Mouse (Mus musculus) erythroblast, embryonic 14.5 days (primary cell): ENCODE measurements around the gene Mettl14. TPM values are rescaled to one million over a fixed set of nuclear protein-coding genes. Genes with fewer than 3 reads are reported as not detected.
"Not testable (repeated sequence)": the region's sequence is repeated elsewhere in the genome, so short reads cannot be mapped to it uniquely, and the experiment has no call there.

ENCODE experiments used
- H3K27me3 ChIP-seq: 2 replicates; pipeline ENCODE4 v1.6.1; 2012; ENCODE audit warnings: inconsistent platforms; ENCODE audit not compliant: control insufficient read depth
- H3K36me3 ChIP-seq: 2 replicates; pipeline ENCODE4 v1.6.1; 2012; ENCODE audit warnings: mild to moderate bottlenecking, inconsistent platforms; ENCODE audit not compliant: control insufficient read depth
- H3K4me1 ChIP-seq: 2 replicates; pipeline ENCODE4 v1.6.1; 2012; ENCODE audit warnings: inconsistent platforms; ENCODE audit not compliant: control insufficient read depth
- H3K4me3 ChIP-seq: replicated peaks from 2 replicates; pipeline ENCODE3; 2012; ENCODE audit warnings: moderate library complexity, mild to moderate bottlenecking, inconsistent platforms
- H3K9me3 ChIP-seq: 2 replicates; pipeline ENCODE4 v1.6.1; 2012; ENCODE audit warnings: low read length, inconsistent platforms, mixed read lengths; ENCODE audit not compliant: control insufficient read depth
- GATA1 ChIP-seq: IDR thresholded peaks from 2 replicates; pipeline ENCODE4 v1.6.1; 2012; ENCODE audit warnings: low read length, inconsistent platforms, mixed read lengths
- TAL1 ChIP-seq: IDR thresholded peaks from 3 replicates; pipeline ENCODE4 v1.6.1; 2012; ENCODE audit warnings: low read length, inconsistent platforms, mixed read lengths
- polyA plus RNA-seq: library from polyadenylated mRNA; stranded (reverse); fragments of >175 nt; gene quantifications from 2 replicates; pipeline ENCODE4 v1.2.3, GENCODE M21; 2012

The Mettl14 gene
- polyA plus RNA-seq, 1 experiment, result 0.41 TPM

DNA sequence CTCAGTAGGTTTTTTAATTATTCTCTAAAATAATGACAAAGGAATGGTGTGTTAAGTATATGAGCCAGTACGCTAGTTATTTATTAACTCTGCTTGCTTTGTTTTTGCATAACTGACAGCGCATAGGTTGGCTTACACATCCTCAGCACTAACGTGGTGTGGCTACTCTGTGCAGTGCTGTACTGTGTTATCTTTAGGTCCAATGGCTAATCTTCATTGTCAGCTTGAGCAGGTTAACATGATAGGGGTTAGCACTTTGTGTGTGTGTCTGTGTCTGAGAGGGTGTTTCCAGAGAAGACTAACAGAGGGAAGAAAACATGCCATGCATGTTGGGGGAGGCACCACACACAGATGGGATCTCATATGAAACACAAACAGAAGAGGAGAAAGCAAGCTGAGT is 19.0 kb upstream of the Mettl14 start:
- Histone ChIP-seq H3K4me1 (peaks cover 3% of the 10 kb centered on the region; the same call in 1 of the 2 replicates), H3K4me3 (no peak overlapping the region)
- no peak for TF ChIP-seq GATA1
- no peak for TF ChIP-seq TAL1

GRCm38 (mm10) chr3:123397562-123398481 is 11.9 kb upstream of the Mettl14 start:
- Histone ChIP-seq H3K4me1 (no peaks in the 10 kb centered on the region), H3K4me3 (no peak overlapping the region), H3K9me3 (no peaks in the 10 kb centered on the region), H3K36me3 (no peaks in the 10 kb centered on the region), H3K27me3 (peaks cover 4% of the 10 kb centered on the region)
- TF ChIP-seq TAL1, result no peak
- no peak for TF ChIP-seq GATA1

More for the DNA sequence above, 19.0 kb upstream of the Mettl14 start:
- H3K27me3 ChIP-seq, result peaks cover 4% of the 10 kb centered on the region
- H3K9me3 ChIP-seq, result no peaks in the 10 kb centered on the region
- no peaks in the 10 kb centered on the region for H3K36me3 ChIP-seq

DNA sequence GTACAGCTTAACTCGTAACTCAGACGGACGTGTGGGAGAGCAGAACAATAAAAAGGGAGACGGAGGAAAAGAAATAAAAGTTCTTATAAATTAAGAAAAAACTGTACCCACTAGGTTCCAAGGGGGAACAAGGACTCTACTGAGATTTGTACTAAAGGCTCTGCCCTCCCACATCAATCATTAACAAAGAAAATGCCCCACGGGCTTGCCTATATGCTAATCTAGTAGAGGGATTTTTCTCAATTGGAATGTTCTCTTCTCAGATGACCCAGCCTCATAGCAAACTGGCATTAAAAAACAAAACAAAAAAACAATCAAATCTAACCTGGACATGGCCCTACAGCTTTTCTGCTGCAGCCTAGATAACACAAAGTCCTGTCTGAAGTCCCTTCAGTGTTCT is 9.7 kb upstream of the Mettl14 start:
- Histone ChIP-seq H3K4me1 (no peaks in the 10 kb centered on the region), H3K27me3 (peaks cover 5% of the 10 kb centered on the region; the same call in 1 of the 2 replicates), H3K36me3 (no peaks in the 10 kb centered on the region), H3K9me3 (no peaks in the 10 kb centered on the region), H3K4me3 (no peak overlapping the region)
- TF ChIP-seq TAL1 (no peak), GATA1 (no peak)

DNA sequence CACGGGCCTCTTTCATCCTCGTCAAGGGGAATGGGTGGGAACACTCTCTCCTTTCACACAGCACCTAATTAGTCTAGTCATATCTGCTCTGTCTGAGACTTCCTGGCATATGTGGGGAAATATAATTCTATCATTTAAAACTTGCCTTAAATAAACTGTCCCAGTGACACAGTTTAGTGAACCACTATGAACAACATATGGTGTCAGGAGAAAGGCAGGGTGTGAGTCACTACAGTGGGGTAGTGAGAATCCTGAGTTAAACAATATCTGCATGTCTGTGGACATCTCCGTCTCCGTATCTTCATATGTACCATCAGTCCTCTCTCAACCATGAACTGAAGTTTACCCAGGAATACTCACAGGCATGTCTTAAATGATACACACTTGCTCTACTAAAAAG is 5.3 kb upstream of the Mettl14 start:
- TF ChIP-seq GATA1 (no peak), TAL1 (no peak)

GRCm38 (mm10) chr3:123386157-123386780 is 361 bp upstream of the Mettl14 start:
- Histone ChIP-seq H3K4me3 (peak overlapping the region; percentile 92), H3K27me3 (peaks cover 11% of the 10 kb centered on the region)

More for the DNA sequence above, 5.3 kb upstream of the Mettl14 start:
- Histone ChIP-seq H3K27me3 (peaks cover 14% of the 10 kb centered on the region), H3K9me3 (no peaks in the 10 kb centered on the region), H3K36me3 (no peaks in the 10 kb centered on the region), H3K4me1 (peaks cover 1% of the 10 kb centered on the region; the same call in 1 of the 2 replicates), H3K4me3 (no peak overlapping the region)

DNA sequence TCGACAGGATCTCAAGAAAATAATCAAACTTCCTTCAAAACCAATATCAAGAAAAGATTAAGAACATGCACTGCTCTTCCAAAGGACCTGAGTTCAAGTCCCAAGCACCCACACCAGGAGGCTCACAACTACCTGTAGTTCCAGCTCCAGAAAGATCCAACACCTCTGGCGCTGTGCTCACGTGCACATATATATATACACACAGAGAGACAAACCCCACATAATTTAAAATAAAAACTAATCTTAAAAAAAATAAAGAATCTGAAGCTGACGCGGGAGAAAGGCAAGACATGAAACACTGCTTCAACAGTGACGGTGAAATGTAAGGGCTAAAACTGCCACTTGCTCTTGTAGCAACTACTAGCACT is 806 bp downstream of the Mettl14 start:
- H3K4me3 ChIP-seq, result peak overlapping the region; percentile 92
- H3K36me3 ChIP-seq, result peaks cover 21% of the 10 kb centered on the region
- no peaks in the 10 kb centered on the region for H3K9me3 ChIP-seq
- H3K4me1 ChIP-seq, result peaks cover 21% of the 10 kb centered on the region
- peaks cover 9% of the 10 kb centered on the region for H3K27me3 ChIP-seq
- no peak for TF ChIP-seq TAL1
- no peak for TF ChIP-seq GATA1

More at GRCm38 (mm10) chr3:123386157-123386780, 361 bp upstream of the Mettl14 start:
- Histone ChIP-seq H3K4me1 (peaks cover 21% of the 10 kb centered on the region), H3K36me3 (peaks cover 12% of the 10 kb centered on the region)
- not testable (repeated sequence) for H3K9me3 ChIP-seq

DNA sequence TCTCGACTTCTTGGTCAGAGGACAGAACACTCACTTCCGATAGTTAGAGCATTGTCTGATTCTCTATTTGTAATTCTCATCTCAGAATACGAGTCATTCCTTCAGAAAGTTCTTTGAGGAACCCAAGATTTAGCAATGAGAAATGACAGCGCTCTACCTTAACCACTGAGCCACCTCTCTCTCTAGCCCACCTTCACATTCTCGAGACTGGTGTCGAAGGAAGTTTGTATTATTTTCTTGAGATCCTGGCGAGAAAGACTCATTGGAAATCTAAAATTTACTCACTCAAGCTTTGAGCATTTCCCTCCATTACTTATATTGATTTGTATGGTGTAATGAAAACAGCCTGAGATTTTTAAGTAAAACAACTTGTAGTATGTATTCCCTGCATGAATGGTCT is 1.5 kb downstream of the Mettl14 start:
- TF ChIP-seq TAL1, result no peak
- no peak for TF ChIP-seq GATA1
- Histone ChIP-seq H3K36me3 (peaks cover 27% of the 10 kb centered on the region), H3K4me3 (peak overlapping the region; percentile 92)

GRCm38 (mm10) chr3:123376562-123376961 is 9.3 kb downstream of the Mettl14 start:
- Histone ChIP-seq H3K4me1 (peaks cover 3% of the 10 kb centered on the region), H3K9me3 (no peaks in the 10 kb centered on the region), H3K27me3 (no peaks in the 10 kb centered on the region), H3K4me3 (no peak overlapping the region), H3K36me3 (peaks cover 77% of the 10 kb centered on the region)
- TF ChIP-seq TAL1, result no peak
- no peak for TF ChIP-seq GATA1

More for the DNA sequence above, 1.5 kb downstream of the Mettl14 start:
- Histone ChIP-seq H3K27me3 (peaks cover 6% of the 10 kb centered on the region), H3K9me3 (no peaks in the 10 kb centered on the region), H3K4me1 (peaks cover 21% of the 10 kb centered on the region)
